9 mouse cellular contexts compared by ENCODE assay signal in the genomic region with DNA sequence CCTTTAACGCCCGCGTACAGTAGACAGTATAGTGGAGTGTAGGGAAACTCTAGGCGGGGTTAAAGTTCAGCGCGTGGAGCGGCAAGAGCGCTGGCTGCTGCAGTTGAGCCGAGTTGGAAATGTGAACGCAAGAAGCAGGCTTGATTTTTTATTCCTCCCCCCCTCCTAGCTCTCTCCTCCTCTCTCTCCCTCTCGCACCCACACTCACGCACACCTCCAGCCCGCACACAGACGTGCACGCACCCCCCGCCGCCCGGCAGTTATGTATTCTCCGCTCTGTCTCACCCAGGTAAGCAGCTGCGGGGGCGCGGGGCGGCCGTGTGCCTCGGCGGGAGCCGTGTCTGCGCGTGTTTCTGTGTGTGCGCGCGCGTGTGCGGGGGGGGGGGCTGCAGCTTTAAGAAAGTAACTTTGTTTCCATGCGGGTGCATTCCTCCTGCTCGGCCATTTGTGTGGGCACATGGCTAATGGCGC. TPM values are rescaled to one million over a fixed set of nuclear protein-coding genes. Genes with fewer than 3 reads are reported as not detected.
A peak's percentile ranks its signal among the peaks of the same experiment; 100 is the strongest.
DNase-seq lines count a peak whose midpoint lies in the region; ATAC-seq and TF ChIP-seq lines count a peak whose summit lies in the region.
"Had no signal": no experiment of that assay in that cellular context is flagged by ENCODE, and none has a peak within 500 bp of the region (broad histone marks: within the 10 kb centered on the region; RNA-seq: fewer than 3 reads in every experiment).

A gene (minus strand): TSS at position 373 of the 471 bp plus-strand sequence.

- no peak for TF ChIP-seq CTCF in cortical plate, adult 2 months (IDR thresholded peaks at IDR 0.05; ENCODE audit: extremely low read depth, insufficient read depth, low read length)
- no peak for TF ChIP-seq CTCF in small intestine, adult 2 months (IDR thresholded peaks at IDR 0.05; ENCODE audit: extremely low read depth, insufficient read length, insufficient replicate concordance, low read depth, low read length)

- 0% methylated on average over 37 of the region's 37 CpGs for WGBS in hindbrain, embryonic 16.5 days
- WGBS in limb, embryonic 12.5 days: under 1% methylated on average over 37 of the region's 37 CpGs
- WGBS in small intestine, adult 2 months: under 1% methylated on average over 37 of the region's 37 CpGs

- peak within 1 kb of the TSS; percentile 61 for H3K4me3 ChIP-seq in cortical plate, adult 2 months (ENCODE audit: insufficient read depth, low read length)
- peak within 1 kb of the TSS; percentile 80 for H3K4me3 ChIP-seq in hindbrain, embryonic 16.5 days (ENCODE audit: low read length)
- H3K4me3 ChIP-seq in limb, embryonic 12.5 days (replicated peaks): peak within 1 kb of the TSS; percentile 96
- H3K4me3 ChIP-seq in small intestine, adult 2 months (ENCODE audit: low read depth, low read length): peak within 1 kb of the TSS; percentile 91

- peak; percentile 80 for ATAC-seq in hindbrain, embryonic 16.5 days
- peak; percentile 75 for ATAC-seq in limb, embryonic 12.5 days (ENCODE audit: insufficient number of reproducible peaks, insufficient read depth, low FRiP score, low TSS enrichment, low read depth)

- peak within 1 kb of the TSS; percentile 100 for H3K27ac ChIP-seq in cortical plate, adult 2 months (ENCODE audit: insufficient read depth, low read length)
- H3K27ac ChIP-seq in hindbrain, embryonic 16.5 days (ENCODE audit: low read depth, low read length): peak within 1 kb of the TSS; percentile 90
- H3K27ac ChIP-seq in limb, embryonic 12.5 days: peak within 1 kb of the TSS; percentile 99
- peak within 1 kb of the TSS; percentile 69 for H3K27ac ChIP-seq in small intestine, adult 2 months (ENCODE audit: insufficient read depth, low read depth, low read length)

- peak within 1 kb of the TSS; percentile 88 for H3K9ac ChIP-seq in hindbrain, embryonic 16.5 days (ENCODE audit: low read depth, low read length)
- H3K9ac ChIP-seq in limb, embryonic 12.5 days (replicated peaks): peak within 1 kb of the TSS; percentile 100

- H3K4me2 ChIP-seq in hindbrain, embryonic 16.5 days (ENCODE audit: low read length): peak within 1 kb of the TSS; percentile 67
- H3K4me2 ChIP-seq in limb, embryonic 12.5 days: peak within 1 kb of the TSS; percentile 83

- no peaks in the 10 kb centered on the region for H3K36me3 ChIP-seq in hindbrain, embryonic 16.5 days (ENCODE audit: control insufficient read depth, insufficient read depth, low read length)
- H3K36me3 ChIP-seq in limb, embryonic 12.5 days: peaks cover 4% of the 10 kb centered on the region; the same call in 1 of the 2 replicates
- H3K36me3 ChIP-seq in small intestine, adult 2 months (ENCODE audit: control insufficient read depth, insufficient read depth, low read length): peaks cover under 1% of the 10 kb centered on the region; the same call in 1 of the 2 replicates

- H3K4me1 ChIP-seq in cortical plate, adult 2 months (ENCODE audit: control insufficient read depth, insufficient read depth, low read length): no peaks in the 10 kb centered on the region
- peaks cover 2% of the 10 kb centered on the region for H3K4me1 ChIP-seq in hindbrain, embryonic 16.5 days (ENCODE audit: control insufficient read depth, insufficient read depth, low read depth, low read length)
- peaks cover 40% of the 10 kb centered on the region for H3K4me1 ChIP-seq in limb, embryonic 12.5 days (replicated peaks)
- 0 out of 2 replicates have a peak, but pooled peaks cover 2% of the 10 kb centered on the region for H3K4me1 ChIP-seq in small intestine, adult 2 months (ENCODE audit: control insufficient read depth, insufficient read depth, insufficient read length, low read length)

- no peaks in the 10 kb centered on the region for H3K9me3 ChIP-seq in hindbrain, embryonic 16.5 days (ENCODE audit: control insufficient read depth, low read length)
- no peaks in the 10 kb centered on the region for H3K9me3 ChIP-seq in limb, embryonic 12.5 days

- peak; percentile 78 to 90 for DNase-seq in adrenal gland, adult (ENCODE audit: inconsistent age in 2 of 2, low spot score in 1 of 2)
- peak; percentile 60 for DNase-seq in gastrocnemius, postnatal 10 days
- peak; percentile 84 for DNase-seq in mesoderm, embryonic 11.5 days (ENCODE audit: low read depth, low spot score)
- DNase-seq in natural killer cell, adult 2 months (ENCODE audit: low spot score in 2 of 2): no peak

- no peak for TF ChIP-seq POLR2A in cortical plate, adult 2 months (IDR thresholded peaks at IDR 0.05; ENCODE audit: extremely low read depth, insufficient read depth, low read length)
- peak; percentile 15; the same call in 1 of the 2 replicates for TF ChIP-seq POLR2A in small intestine, adult 2 months (IDR thresholded peaks at IDR 0.05; ENCODE audit: low read depth, low read length)

- H3K27me3 ChIP-seq in hindbrain, embryonic 16.5 days (replicated peaks; ENCODE audit: control insufficient read depth, insufficient read depth, low read length): 0 out of 2 replicates have a peak, but pooled peaks cover 2% of the 10 kb centered on the region
- H3K27me3 ChIP-seq in limb, embryonic 12.5 days: no peaks in the 10 kb centered on the region
- no peaks in the 10 kb centered on the region for H3K27me3 ChIP-seq in small intestine, adult 2 months (ENCODE audit: control insufficient read depth, insufficient read depth, low read length)

RNA-seq across cellular contexts. Expression of the gene that starts here (rescaled TPM):
- polyA plus RNA-seq in cortical plate, adult 2 months (2012; rRNA removed): 12.7 and 14.3 TPM in 2 replicates
- 1 to 10 TPM; 1.4 TPM for total RNA-seq in gastrocnemius, postnatal 10 days (2021)
- 20.9 and 21.5 TPM in 2 replicates for polyA plus RNA-seq in hindbrain, embryonic 16.5 days (2015; fragmentation: Nextera tagmentation; extraction: Ambion mirVana)
- polyA plus RNA-seq in limb, embryonic 12.5 days (2016; fragmentation: Nextera tagmentation; extraction: Ambion mirVana): 5.4 and 6.4 TPM in 2 replicates
- polyA plus RNA-seq in small intestine, adult 2 months (2012; rRNA removed): not detected in 2 replicates
- total RNA-seq: heart, postnatal 14 days had no signal

Comparison
In these comparisons a context has a peak if more than half of its experiments do, and no peak if none do; other contexts are left out.
1. DNase-seq: peak in adrenal gland, adult (2 of 2), gastrocnemius, postnatal 10 days (single experiment) and mesoderm, embryonic 11.5 days (single experiment); none in natural killer cell, adult 2 months (0 of 2).
2. Peak in every context shown above with its lines, with median percentiles within 50 percentile points of each other: H3K27ac ChIP-seq and H3K4me3 ChIP-seq.